Mouse (Mus musculus) hindbrain, embryonic 11.5 days (tissue): ENCODE results near the gene C1qtnf5. TPM values are rescaled to one million over a fixed set of nuclear protein-coding genes. Genes with fewer than 3 reads are reported as not detected.
A peak's percentile ranks its signal among the peaks of the same experiment; 100 is the strongest.

ENCODE experiments used
- ATAC-seq: fragments of 200-750 bp; cut with Nextera tagmentation; 2 replicates; pipeline ENCODE4 v1.8.0; 2017; ENCODE audit warnings: mild to moderate bottlenecking, moderate TSS enrichment, moderate library complexity; ENCODE audit not compliant: low FRiP score
- DNase-seq: peaks from one replicate; pipeline ENCODE4 v3.0.0-alpha.2; 2015; ENCODE audit warnings: low spot score
- H3K27ac ChIP-seq: fragments of 300-500 bp; sonication (generic); 2 replicates; pipeline ENCODE4 v1.5.1; 2014; ENCODE audit warnings: mild to moderate bottlenecking, low read depth, low read length
- H3K27me3 ChIP-seq: fragments of 300-500 bp; sonication (generic); 2 replicates; pipeline ENCODE4 v1.6.1; 2014; ENCODE audit warnings: mild to moderate bottlenecking, low read length, moderate library complexity, mixed read lengths; ENCODE audit not compliant: control insufficient read depth, insufficient read depth
- H3K36me3 ChIP-seq: fragments of 300-500 bp; sonication (generic); 2 replicates; pipeline ENCODE4 v1.6.1; 2014; ENCODE audit warnings: mild to moderate bottlenecking, low read length, moderate library complexity, mixed read lengths; ENCODE audit not compliant: control insufficient read depth, insufficient read depth
- H3K4me1 ChIP-seq: fragments of 300-500 bp; sonication (generic); replicated peaks from 2 replicates; pipeline ENCODE4 v1.6.1; 2014; ENCODE audit warnings: low read length, mixed read lengths; ENCODE audit not compliant: control insufficient read depth, insufficient read depth
- H3K4me2 ChIP-seq: fragments of 300-500 bp; sonication (generic); replicated peaks from 2 replicates; pipeline ENCODE4 v1.6.1; 2014; ENCODE audit warnings: mild to moderate bottlenecking, low read depth, low read length
- H3K4me3 ChIP-seq: fragments of 300-500 bp; sonication (generic); 2 replicates; pipeline ENCODE4 v1.5.1; 2014; ENCODE audit warnings: low read depth, low read length
- H3K9ac ChIP-seq: fragments of 300-500 bp; sonication (generic); 2 replicates; pipeline ENCODE4 v1.6.1; 2014; ENCODE audit warnings: low read depth, low read length
- H3K9me3 ChIP-seq: fragments of 300-500 bp; sonication (generic); 2 replicates; pipeline ENCODE4 v1.6.1; 2016; ENCODE audit warnings: low read length; ENCODE audit not compliant: control insufficient read depth
- WGBS: fragments of 180-500 bp; shearing (Covaris S2); extraction: QIAGEN DNeasy Blood & Tissue Kit; methylation state at CpG from one replicate; pipeline ENCODE4 v1.1.7; 2014; 5-methylcytosine and 5-hydroxymethylcytosine counted together
- polyA plus RNA-seq: library from polyadenylated mRNA; unstranded; fragments of >200 nt; fragmentation: Nextera tagmentation; extraction: Ambion mirVana; gene quantifications from 2 replicates; pipeline ENCODE4 v1.2.1, GENCODE M21; 2014

The C1qtnf5 gene
- polyA plus RNA-seq, 1 experiment from 2014 or later = 1.2 TPM

GRCm38 (mm10) chr9:44070844-44071231, 36.2 kb upstream of the C1qtnf5 start:
- Histone ChIP-seq H3K36me3 (no peaks in the 10 kb centered on the region), H3K4me2 (0 out of 2 replicates have a peak overlapping the region, but pooled peaks have one; percentile 5), H3K4me3 (no peak overlapping the region), H3K27me3 (no peaks in the 10 kb centered on the region), H3K9me3 (no peaks in the 10 kb centered on the region), H3K27ac (no peak overlapping the region), H3K4me1 (peaks cover 21% of the 10 kb centered on the region), H3K9ac (no peak overlapping the region)
- 39% methylated on average over 8 of the region's 8 CpGs for WGBS
- DNase-seq (no peak), ATAC-seq (no peak)

- no peaks in the 10 kb centered on the region for H3K9me3 ChIP-seq
- H3K36me3 ChIP-seq = no peaks in the 10 kb centered on the region
- ATAC-seq = peak; percentile 75
- H3K4me2 ChIP-seq = peak overlapping the region; percentile 36
- DNase-seq = peak; percentile 76
- peak overlapping the region; percentile 50 for H3K9ac ChIP-seq
- no peak overlapping the region for H3K4me3 ChIP-seq
- peaks cover 23% of the 10 kb centered on the region for H3K4me1 ChIP-seq
- H3K27ac ChIP-seq = peak overlapping the region; percentile 90
- H3K27me3 ChIP-seq = no peaks in the 10 kb centered on the region
- 21% methylated on average over 11 of the region's 11 CpGs for WGBS
Measured at GRCm38 (mm10) chr9:44071914-44072598, 35.0 kb upstream of the C1qtnf5 start.

GRCm38 (mm10) chr9:44072599-44072915, 34.5 kb upstream of the C1qtnf5 start:
- DNase-seq (peak; percentile 60), ATAC-seq (peak; percentile 79)
- Histone ChIP-seq H3K27ac (peak overlapping the region; percentile 90), H3K27me3 (no peaks in the 10 kb centered on the region), H3K4me3 (no peak overlapping the region), H3K9ac (peak overlapping the region; percentile 50; the same call in 1 of the 2 replicates), H3K4me2 (peak overlapping the region; percentile 36), H3K36me3 (no peaks in the 10 kb centered on the region), H3K9me3 (no peaks in the 10 kb centered on the region), H3K4me1 (peaks cover 23% of the 10 kb centered on the region)
- 22% methylated on average over 4 of the region's 4 CpGs for WGBS

GRCm38 (mm10) chr9:44073115-44073514, 33.9 kb upstream of the C1qtnf5 start:
- H3K4me2 ChIP-seq = peak overlapping the region; percentile 8
- H3K27ac ChIP-seq = peak overlapping the region; percentile 90
- H3K4me1 ChIP-seq = peaks cover 23% of the 10 kb centered on the region
- no peaks in the 10 kb centered on the region for H3K9me3 ChIP-seq
- H3K27me3 ChIP-seq = no peaks in the 10 kb centered on the region
- DNase-seq (no peak), ATAC-seq (no peak)
- peak overlapping the region; percentile 37; the same call in 1 of the 2 replicates for H3K9ac ChIP-seq
- no peaks in the 10 kb centered on the region for H3K36me3 ChIP-seq
- peak overlapping the region; percentile 18 for H3K4me3 ChIP-seq
- WGBS = 45% methylated on average over 5 of the region's 5 CpGs

- Histone ChIP-seq H3K9me3 (no peaks in the 10 kb centered on the region), H3K27ac (no peak overlapping the region), H3K4me1 (peaks cover 23% of the 10 kb centered on the region), H3K4me3 (no peak overlapping the region), H3K9ac (no peak overlapping the region), H3K36me3 (no peaks in the 10 kb centered on the region), H3K27me3 (no peaks in the 10 kb centered on the region), H3K4me2 (no peak overlapping the region)
- DNase-seq (peak; percentile 42), ATAC-seq (no peak)
- WGBS = 64% methylated on average over 9 of the region's 9 CpGs
Measured at GRCm38 (mm10) chr9:44074395-44075275, 32.4 kb upstream of the C1qtnf5 start.

- Histone ChIP-seq H3K4me2 (no peak overlapping the region), H3K36me3 (no peaks in the 10 kb centered on the region), H3K9ac (no peak overlapping the region), H3K4me1 (peaks cover 21% of the 10 kb centered on the region), H3K27ac (no peak overlapping the region), H3K9me3 (no peaks in the 10 kb centered on the region), H3K4me3 (no peak overlapping the region), H3K27me3 (no peaks in the 10 kb centered on the region)
- WGBS = 69% methylated on average over 24 of the region's 24 CpGs
- DNase-seq = no peak
- ATAC-seq = no peak
Measured at GRCm38 (mm10) chr9:44075276-44075995, 31.6 kb upstream of the C1qtnf5 start.

- no peak overlapping the region for H3K4me2 ChIP-seq
- no peaks in the 10 kb centered on the region for H3K36me3 ChIP-seq
- no peaks in the 10 kb centered on the region for H3K27me3 ChIP-seq
- no peak overlapping the region for H3K27ac ChIP-seq
- no peaks in the 10 kb centered on the region for H3K9me3 ChIP-seq
- ATAC-seq (no peak), DNase-seq (no peak)
- no peak overlapping the region for H3K9ac ChIP-seq
- peaks cover 14% of the 10 kb centered on the region for H3K4me1 ChIP-seq
- WGBS = 61% methylated on average over 16 of the region's 16 CpGs
- H3K4me3 ChIP-seq = no peak overlapping the region
Measured at GRCm38 (mm10) chr9:44075996-44076763, 30.9 kb upstream of the C1qtnf5 start.

- no peak overlapping the region for H3K4me3 ChIP-seq
- H3K4me1 ChIP-seq = peaks cover 11% of the 10 kb centered on the region
- 12% methylated on average over 5 of the region's 5 CpGs for WGBS
- H3K27me3 ChIP-seq = no peaks in the 10 kb centered on the region
- H3K9ac ChIP-seq = no peak overlapping the region
- no peaks in the 10 kb centered on the region for H3K36me3 ChIP-seq
- DNase-seq = peak; percentile 78
- no peaks in the 10 kb centered on the region for H3K9me3 ChIP-seq
- H3K4me2 ChIP-seq = no peak overlapping the region
- no peak for ATAC-seq
- H3K27ac ChIP-seq = no peak overlapping the region
Measured at GRCm38 (mm10) chr9:44076764-44077120, 30.3 kb upstream of the C1qtnf5 start.
